Mouse (Mus musculus) olfactory bulb, adult 2 months (tissue): ENCODE measurements around the gene Zfp30.

Experiments
- CTCF ChIP-seq: fragments of 200-500 bp; IDR thresholded peaks from 2 replicates; pipeline ENCODE4 v1.5.1; 2012; ENCODE audit warnings: low read depth, mild to moderate bottlenecking, low read length, moderate library complexity; ENCODE audit not compliant: insufficient read depth
- POLR2A ChIP-seq: fragments of 200-500 bp; IDR thresholded peaks from 2 replicates; pipeline ENCODE4 v1.6.1; 2012; ENCODE audit warnings: mild to moderate bottlenecking, low read depth, low read length, moderate library complexity; ENCODE audit not compliant: insufficient read depth

- TF ChIP-seq CTCF (no peak), POLR2A (no peak)
These were observed 44.2 kb downstream of the Zfp30 start for GRCm38 (mm10) chr7:29828001-29828400.
